Mouse (Mus musculus) cortical plate, adult 2 months (tissue): ENCODE measurements at regions not wholly inside any gene's neighbourhood (a gene's known extent, or its start where the extent isn't known, plus 50 kb on each side); places are given as distances from the start of the nearest gene placed in this dataset.

ENCODE experiments used
- H3K27ac ChIP-seq: fragments of 200-500 bp; 2 replicates; pipeline ENCODE4 v1.5.1; 2012; ENCODE audit warnings: low read length, control low read depth, inconsistent platforms; ENCODE audit not compliant: insufficient read depth
- H3K4me1 ChIP-seq: fragments of 200-500 bp; 2 replicates; pipeline ENCODE4 v1.6.1; 2011; ENCODE audit warnings: low read length; ENCODE audit not compliant: control insufficient read depth, insufficient read depth
- H3K4me3 ChIP-seq: fragments of 200-500 bp; 2 replicates; pipeline ENCODE4 v1.5.1; 2011; ENCODE audit warnings: mild to moderate bottlenecking, low read length, control low read depth; ENCODE audit not compliant: insufficient read depth
- CTCF ChIP-seq: fragments of 200-500 bp; IDR thresholded peaks from 2 replicates; pipeline ENCODE4 v1.5.1; 2011; ENCODE audit warnings: mild to moderate bottlenecking, control low read depth, low read length; ENCODE audit not compliant: insufficient read depth; ENCODE audit errors: extremely low read depth
- POLR2A ChIP-seq: fragments of 200-500 bp; IDR thresholded peaks from 2 replicates; pipeline ENCODE4 v1.6.1; 2011; ENCODE audit warnings: mild to moderate bottlenecking, low read length, control low read depth; ENCODE audit not compliant: insufficient read depth; ENCODE audit errors: extremely low read depth

DNA sequence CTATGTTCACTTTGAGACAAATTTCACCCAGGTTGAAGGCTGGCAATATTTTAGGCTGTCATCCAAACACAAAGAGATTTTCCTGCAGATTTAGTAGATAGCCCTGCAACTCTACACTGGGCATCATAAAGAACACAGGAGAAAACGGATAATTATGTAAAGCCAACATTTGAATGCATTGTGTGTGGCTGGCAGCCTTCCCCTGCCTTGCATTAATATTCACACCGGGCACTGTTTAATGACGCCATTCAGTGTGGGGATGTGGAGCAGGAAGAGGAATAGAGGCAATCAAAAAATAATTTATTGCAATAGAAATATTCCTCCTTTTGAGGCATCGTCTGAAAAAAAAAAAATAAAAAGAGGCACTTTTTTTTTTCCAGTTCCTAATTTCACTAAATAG lies 105.7 kb downstream of the Samd5 start:
- no peak for TF ChIP-seq POLR2A
- TF ChIP-seq CTCF, result no peak
- Histone ChIP-seq H3K4me1 (0 out of 2 replicates have a peak, but pooled peaks cover 2% of the 10 kb centered on the region), H3K4me3 (no peak overlapping the region), H3K27ac (no peak overlapping the region)

DNA sequence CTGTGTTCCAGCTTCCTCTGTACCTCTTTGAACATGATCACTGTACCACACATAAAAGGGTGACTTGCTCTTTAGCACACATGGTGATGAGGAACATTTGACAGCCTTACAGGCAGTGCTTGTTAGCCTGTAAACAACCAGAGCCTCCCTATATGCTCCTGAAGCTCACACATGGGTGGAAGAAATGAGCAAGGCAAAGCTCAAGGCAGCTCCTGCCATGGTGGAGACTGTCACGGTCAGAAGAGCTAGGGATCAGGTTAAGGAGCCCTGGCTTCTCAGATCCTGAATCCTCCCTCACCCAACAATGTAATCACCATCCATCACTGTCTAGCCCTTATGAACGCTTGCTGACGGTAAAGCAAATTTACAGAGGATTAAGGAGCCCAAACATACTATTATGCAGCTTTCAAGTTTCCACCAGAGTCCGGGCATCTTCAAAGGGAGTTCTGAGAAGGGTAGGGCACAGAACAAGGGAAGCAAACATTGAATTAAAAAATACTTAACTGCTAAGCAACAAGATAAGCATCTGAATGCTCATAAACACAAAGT lies 117.4 kb downstream of the Samd5 start:
- TF ChIP-seq POLR2A (no peak), CTCF (no peak)
- H3K27ac ChIP-seq, result no peak overlapping the region
- H3K4me3 ChIP-seq, result no peak overlapping the region
- H3K4me1 ChIP-seq, result peaks cover 3% of the 10 kb centered on the region; the same call in 1 of the 2 replicates

DNA sequence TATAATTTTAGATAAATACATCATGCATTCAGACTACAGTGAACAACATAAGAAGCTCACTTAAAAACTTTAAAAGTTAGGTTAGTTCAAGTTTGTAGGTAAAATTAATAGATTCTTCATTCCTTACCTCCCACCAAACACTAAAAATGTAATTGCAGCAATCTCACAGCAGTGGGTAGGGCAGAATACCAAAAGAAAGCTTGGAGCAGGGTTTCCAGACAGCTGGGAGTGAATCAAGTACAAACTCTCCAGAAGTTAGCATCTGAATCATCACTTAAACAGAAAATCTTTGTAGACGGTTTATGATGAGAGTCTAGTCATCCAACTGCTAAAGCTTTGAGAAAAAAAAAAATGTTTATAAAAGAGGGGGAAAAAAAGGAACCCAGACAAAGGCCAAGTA lies 117.9 kb downstream of the Samd5 start:
- no peak overlapping the region for H3K4me3 ChIP-seq

GRCm38 (mm10) chr10:9553946-9554345 lies 121.1 kb downstream of the Samd5 start:
- Histone ChIP-seq H3K27ac (no peak overlapping the region), H3K4me1 (peaks cover 5% of the 10 kb centered on the region; the same call in 1 of the 2 replicates), H3K4me3 (no peak overlapping the region)
- no peak for TF ChIP-seq POLR2A
- TF ChIP-seq CTCF, result no peak

More for the DNA sequence above, 117.9 kb downstream of the Samd5 start:
- no peak overlapping the region for H3K27ac ChIP-seq
- TF ChIP-seq CTCF (no peak), POLR2A (no peak)
- H3K4me1 ChIP-seq, result peaks cover 3% of the 10 kb centered on the region; the same call in 1 of the 2 replicates

DNA sequence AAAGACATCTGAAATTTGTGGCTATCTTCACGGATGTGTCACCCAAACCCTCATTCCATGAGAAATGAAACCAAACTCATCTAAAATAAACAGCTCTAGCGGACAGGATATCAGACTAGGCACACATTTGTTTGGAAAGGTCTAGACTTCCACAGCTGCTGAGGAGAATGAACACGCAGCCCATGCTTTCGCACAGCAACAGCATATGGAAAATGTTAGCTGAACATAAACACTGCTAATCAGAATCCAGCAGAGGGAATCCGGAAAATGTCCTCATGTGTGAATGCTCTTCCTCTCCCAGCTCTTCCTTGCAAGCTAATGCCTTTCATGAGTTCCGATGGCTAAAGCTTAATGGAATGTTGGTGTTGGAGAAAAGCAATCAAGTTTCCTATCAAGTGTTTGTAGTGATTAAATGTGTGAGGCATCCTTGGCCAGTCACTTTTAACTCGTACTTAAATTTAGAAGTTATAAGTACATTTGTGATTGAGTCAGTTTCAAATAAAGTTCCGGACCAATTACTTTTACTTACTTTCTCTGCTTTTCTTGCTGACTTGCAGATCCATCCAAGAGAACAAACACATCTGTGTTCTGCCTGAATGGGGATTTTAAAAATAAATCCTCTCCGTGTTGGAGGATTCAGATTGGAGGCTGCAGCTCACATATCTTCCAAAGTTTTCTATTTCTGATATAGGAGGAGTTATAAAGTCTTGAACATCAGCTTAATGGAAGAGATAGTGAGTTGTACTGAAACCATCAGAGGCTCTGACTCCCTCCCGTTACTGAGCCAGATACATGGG lies 124.9 kb downstream of the Samd5 start:
- peaks cover 2% of the 10 kb centered on the region; the same call in 1 of the 2 replicates for H3K4me1 ChIP-seq
- TF ChIP-seq POLR2A, result no peak
- TF ChIP-seq CTCF, result no peak
- no peak overlapping the region for H3K27ac ChIP-seq
- no peak overlapping the region for H3K4me3 ChIP-seq

DNA sequence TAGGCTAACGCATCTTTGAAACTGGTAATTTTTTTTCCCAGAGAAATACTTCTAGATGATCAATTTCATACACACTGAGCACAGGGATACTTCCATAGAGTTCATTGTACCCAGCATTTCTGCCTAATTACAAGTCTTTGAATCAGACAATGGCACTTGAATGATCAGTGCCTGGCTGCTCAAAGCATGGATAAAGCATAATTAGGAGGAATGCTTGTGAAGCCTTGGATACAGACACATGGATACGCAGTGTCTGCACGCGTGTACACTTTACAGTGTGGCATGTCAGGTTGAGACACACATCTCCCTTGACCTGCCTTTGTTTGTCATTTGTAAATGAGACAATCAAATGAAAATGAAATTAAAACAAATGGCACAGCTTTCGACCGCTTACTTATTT lies 129.2 kb downstream of the Samd5 start:
- peaks cover 2% of the 10 kb centered on the region; the same call in 1 of the 2 replicates for H3K4me1 ChIP-seq
- H3K27ac ChIP-seq, result no peak overlapping the region
- no peak overlapping the region for H3K4me3 ChIP-seq
- TF ChIP-seq POLR2A (no peak), CTCF (no peak)

DNA sequence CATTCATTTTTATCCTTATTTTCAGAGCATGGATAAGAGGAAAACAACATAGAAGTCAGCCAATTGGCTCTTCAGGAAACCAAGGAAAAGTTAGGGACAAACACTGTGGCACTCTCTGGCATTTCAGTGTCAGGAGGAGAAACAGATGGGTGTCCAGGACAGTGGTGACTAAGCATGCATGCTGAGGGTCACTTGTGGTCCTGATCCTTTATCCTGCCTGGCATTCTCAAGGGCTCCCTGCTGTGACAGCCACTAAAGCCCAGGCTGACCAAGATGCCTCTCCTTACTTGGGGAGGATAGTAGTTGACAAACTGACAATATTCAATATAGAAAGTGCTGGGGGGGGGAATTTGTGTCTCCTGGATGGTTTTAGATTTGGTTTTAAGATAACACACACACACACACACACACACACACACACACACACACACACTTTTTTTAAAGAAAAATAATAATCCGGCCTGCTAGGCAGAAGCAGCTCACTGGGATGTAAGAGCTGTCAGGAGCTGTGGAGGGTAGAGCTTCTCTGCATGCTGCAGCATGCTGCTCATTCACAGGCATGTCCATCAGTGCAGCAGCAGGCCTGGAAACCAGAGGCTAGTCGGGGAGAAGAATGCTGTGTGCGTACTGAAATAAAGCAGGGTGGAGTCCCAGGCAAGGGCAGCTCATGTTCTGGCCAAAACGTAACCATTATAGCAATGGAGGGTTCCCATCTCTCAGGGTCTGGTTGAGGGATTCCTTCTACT lies 130.8 kb downstream of the Samd5 start:
- Histone ChIP-seq H3K27ac (no peak overlapping the region), H3K4me3 (no peak overlapping the region), H3K4me1 (no peaks in the 10 kb centered on the region)
- TF ChIP-seq CTCF, result no peak
- TF ChIP-seq POLR2A, result no peak

- no peak for TF ChIP-seq POLR2A
- TF ChIP-seq CTCF, result no peak
- no peak overlapping the region for H3K27ac ChIP-seq
- H3K4me3 ChIP-seq, result no peak overlapping the region
- no peaks in the 10 kb centered on the region for H3K4me1 ChIP-seq
Observed at GRCm38 (mm10) chr10:9541579-9541978, 133.4 kb downstream of the Samd5 start.

- no peak for TF ChIP-seq POLR2A
- TF ChIP-seq CTCF, result no peak
- Histone ChIP-seq H3K4me1 (no peaks in the 10 kb centered on the region), H3K4me3 (no peak overlapping the region), H3K27ac (no peak overlapping the region)
Observed at GRCm38 (mm10) chr10:9537686-9538085, 137.3 kb downstream of the Samd5 start.

GRCm38 (mm10) chr10:9534552-9534951 lies 140.5 kb downstream of the Samd5 start:
- H3K4me1 ChIP-seq, result no peaks in the 10 kb centered on the region
- no peak overlapping the region for H3K4me3 ChIP-seq
- no peak overlapping the region for H3K27ac ChIP-seq
- TF ChIP-seq CTCF (no peak), POLR2A (no peak)
